Mouse (Mus musculus): ENCODE results near the gene Gm3336. TPM values are rescaled to one million over a fixed set of nuclear protein-coding genes. Genes with fewer than 3 reads are reported as not detected.
A peak's percentile ranks its signal among the peaks of the same experiment; 100 is the strongest.

The Gm3336 gene
- polyA plus RNA-seq, 1 experiment from 2014 or later, result not detected

- peaks cover 22% of the 10 kb centered on the region for H3K4me1 ChIP-seq (ENCODE audit: control insufficient read depth, insufficient read depth, low read length)
- peak overlapping the region; percentile 60 for H3K4me3 ChIP-seq (replicated peaks; ENCODE audit: low read depth, low read length)
- no peak for DNase-seq
- peak overlapping the region; percentile 84 for H3K4me2 ChIP-seq (ENCODE audit: low read length)
- no peaks in the 10 kb centered on the region for H3K27me3 ChIP-seq (ENCODE audit: control insufficient read depth, insufficient read depth, low read length)
- WGBS, result under 1% methylated on average over 22 of the region's 22 CpGs
- H3K36me3 ChIP-seq (ENCODE audit: control insufficient read depth, insufficient read depth, low read length), result peaks cover 37% of the 10 kb centered on the region
- ATAC-seq (ENCODE audit: low FRiP score, low TSS enrichment), result no peak; the same call in 1 of the 2 replicates
- peak overlapping the region; percentile 79 for H3K9ac ChIP-seq (replicated peaks; ENCODE audit: low read length)
- peak overlapping the region; percentile 73 for H3K27ac ChIP-seq (replicated peaks; ENCODE audit: low read depth, low read length)
- H3K9me3 ChIP-seq (ENCODE audit: control insufficient read depth, low read length), result no peaks in the 10 kb centered on the region
These were observed 42.0 kb downstream of the Gm3336 start for GRCm38 (mm10) chr8:70760350-70760749.

GRCm38 (mm10) chr8:70760775-70761406 is 42.5 kb downstream of the Gm3336 start, which contains the start of gene Mpv17l2:
Mpv17l2 (minus strand) TSS chr8:70760946.
- H3K36me3 ChIP-seq (ENCODE audit: control insufficient read depth, insufficient read depth, low read length), result peaks cover 36% of the 10 kb centered on the region
- no peaks in the 10 kb centered on the region for H3K9me3 ChIP-seq (ENCODE audit: control insufficient read depth, low read length)
- peak within 1 kb of the TSS; percentile 79 for H3K9ac ChIP-seq (replicated peaks; ENCODE audit: low read length)
- peak within 1 kb of the TSS; percentile 73 for H3K27ac ChIP-seq (replicated peaks; ENCODE audit: low read depth, low read length)
- under 1% methylated on average over 55 of the region's 55 CpGs for WGBS
- H3K4me1 ChIP-seq (ENCODE audit: control insufficient read depth, insufficient read depth, low read length), result peaks cover 18% of the 10 kb centered on the region
- ATAC-seq (ENCODE audit: low FRiP score, low TSS enrichment), result peak; percentile 95
- peak within 1 kb of the TSS; percentile 60 for H3K4me3 ChIP-seq (replicated peaks; ENCODE audit: low read depth, low read length)
- no peaks in the 10 kb centered on the region for H3K27me3 ChIP-seq (ENCODE audit: control insufficient read depth, insufficient read depth, low read length)
- peak; percentile 98 for DNase-seq
- peak within 1 kb of the TSS; percentile 84 for H3K4me2 ChIP-seq (ENCODE audit: low read length)

- H3K36me3 ChIP-seq (ENCODE audit: control insufficient read depth, insufficient read depth, low read length), result peaks cover 24% of the 10 kb centered on the region
- WGBS, result 76% methylated on average over 1 of the region's 1 CpGs
- H3K4me1 ChIP-seq (ENCODE audit: control insufficient read depth, insufficient read depth, low read length), result peaks cover 26% of the 10 kb centered on the region
These were observed 43.8 kb downstream of the Gm3336 start for GRCm38 (mm10) chr8:70762118-70762517.

GRCm38 (mm10) chr8:70763354-70763753 is 45.0 kb downstream of the Gm3336 start:
- Histone ChIP-seq H3K4me1 (ENCODE audit: control insufficient read depth, insufficient read depth, low read length) (peaks cover 26% of the 10 kb centered on the region), H3K27ac (replicated peaks; ENCODE audit: low read depth, low read length) (no peak overlapping the region), H3K9me3 (ENCODE audit: control insufficient read depth, low read length) (no peaks in the 10 kb centered on the region), H3K9ac (replicated peaks; ENCODE audit: low read length) (no peak overlapping the region), H3K27me3 (ENCODE audit: control insufficient read depth, insufficient read depth, low read length) (peaks cover 12% of the 10 kb centered on the region; the same call in 1 of the 2 replicates), H3K36me3 (ENCODE audit: control insufficient read depth, insufficient read depth, low read length) (peaks cover 20% of the 10 kb centered on the region), H3K4me3 (replicated peaks; ENCODE audit: low read depth, low read length) (no peak overlapping the region), H3K4me2 (ENCODE audit: low read length) (no peak overlapping the region)
- ATAC-seq (ENCODE audit: low FRiP score, low TSS enrichment) (no peak), DNase-seq (peak; percentile 63)
- 5% methylated on average over 3 of the region's 3 CpGs for WGBS

More at GRCm38 (mm10) chr8:70762118-70762517, 43.8 kb downstream of the Gm3336 start:
- ATAC-seq (ENCODE audit: low FRiP score, low TSS enrichment) (no peak), DNase-seq (no peak)
- no peak overlapping the region for H3K9ac ChIP-seq (replicated peaks; ENCODE audit: low read length)
- no peak overlapping the region for H3K4me2 ChIP-seq (ENCODE audit: low read length)
- H3K27me3 ChIP-seq (ENCODE audit: control insufficient read depth, insufficient read depth, low read length), result peaks cover 11% of the 10 kb centered on the region; the same call in 1 of the 2 replicates
- H3K4me3 ChIP-seq (replicated peaks; ENCODE audit: low read depth, low read length), result no peak overlapping the region
- H3K27ac ChIP-seq (replicated peaks; ENCODE audit: low read depth, low read length), result no peak overlapping the region
- H3K9me3 ChIP-seq (ENCODE audit: control insufficient read depth, low read length), result no peaks in the 10 kb centered on the region

GRCm38 (mm10) chr8:70764026-70764425 is 45.7 kb downstream of the Gm3336 start:
- no peak overlapping the region for H3K27ac ChIP-seq (replicated peaks; ENCODE audit: low read depth, low read length)
- DNase-seq, result no peak
- no peak overlapping the region for H3K9ac ChIP-seq (replicated peaks; ENCODE audit: low read length)
- H3K4me1 ChIP-seq (ENCODE audit: control insufficient read depth, insufficient read depth, low read length), result peaks cover 26% of the 10 kb centered on the region
- 87% methylated on average over 8 of the region's 8 CpGs for WGBS
- H3K36me3 ChIP-seq (ENCODE audit: control insufficient read depth, insufficient read depth, low read length), result peaks cover 20% of the 10 kb centered on the region
- H3K4me2 ChIP-seq (ENCODE audit: low read length), result no peak overlapping the region
- H3K9me3 ChIP-seq (ENCODE audit: control insufficient read depth, low read length), result no peaks in the 10 kb centered on the region
- ATAC-seq (ENCODE audit: low FRiP score, low TSS enrichment), result no peak
- no peak overlapping the region for H3K4me3 ChIP-seq (replicated peaks; ENCODE audit: low read depth, low read length)
- H3K27me3 ChIP-seq (ENCODE audit: control insufficient read depth, insufficient read depth, low read length), result peaks cover 12% of the 10 kb centered on the region; the same call in 1 of the 2 replicates

- ATAC-seq (ENCODE audit: low FRiP score, low TSS enrichment), result no peak
These were observed 46.3 kb downstream of the Gm3336 start for GRCm38 (mm10) chr8:70764676-70765075.

GRCm38 (mm10) chr8:70765329-70765728 is 47.0 kb downstream of the Gm3336 start:
- H3K4me1 ChIP-seq (ENCODE audit: control insufficient read depth, insufficient read depth, low read length), result peaks cover 16% of the 10 kb centered on the region; the same call in 1 of the 2 replicates
- no peak overlapping the region for H3K4me3 ChIP-seq (replicated peaks; ENCODE audit: low read depth, low read length)
- no peaks in the 10 kb centered on the region for H3K9me3 ChIP-seq (ENCODE audit: control insufficient read depth, low read length)
- H3K27me3 ChIP-seq (ENCODE audit: control insufficient read depth, insufficient read depth, low read length), result peaks cover 12% of the 10 kb centered on the region; the same call in 1 of the 2 replicates
- ATAC-seq (ENCODE audit: low FRiP score, low TSS enrichment), result no peak
- H3K9ac ChIP-seq (replicated peaks; ENCODE audit: low read length), result no peak overlapping the region; the same call in 1 of the 2 replicates
- no peak overlapping the region; the same call in 1 of the 2 replicates for H3K4me2 ChIP-seq (ENCODE audit: low read length)
- H3K27ac ChIP-seq (replicated peaks; ENCODE audit: low read depth, low read length), result no peak overlapping the region
- peaks cover 33% of the 10 kb centered on the region for H3K36me3 ChIP-seq (ENCODE audit: control insufficient read depth, insufficient read depth, low read length)
- 81% methylated on average over 9 of the region's 9 CpGs for WGBS
- DNase-seq, result no peak

More at GRCm38 (mm10) chr8:70764676-70765075, 46.3 kb downstream of the Gm3336 start:
- Histone ChIP-seq H3K36me3 (ENCODE audit: control insufficient read depth, insufficient read depth, low read length) (peaks cover 27% of the 10 kb centered on the region), H3K27me3 (ENCODE audit: control insufficient read depth, insufficient read depth, low read length) (peaks cover 12% of the 10 kb centered on the region; the same call in 1 of the 2 replicates), H3K27ac (replicated peaks; ENCODE audit: low read depth, low read length) (no peak overlapping the region), H3K9me3 (ENCODE audit: control insufficient read depth, low read length) (no peaks in the 10 kb centered on the region), H3K4me1 (ENCODE audit: control insufficient read depth, insufficient read depth, low read length) (peaks cover 22% of the 10 kb centered on the region), H3K4me3 (replicated peaks; ENCODE audit: low read depth, low read length) (no peak overlapping the region), H3K4me2 (ENCODE audit: low read length) (no peak overlapping the region), H3K9ac (replicated peaks; ENCODE audit: low read length) (no peak overlapping the region)
- no peak for DNase-seq
- WGBS, result 96% methylated on average over 13 of the region's 13 CpGs

GRCm38 (mm10) chr8:70765838-70766570 is 47.7 kb downstream of the Gm3336 start:
- ATAC-seq (ENCODE audit: low FRiP score, low TSS enrichment) (no peak), DNase-seq (no peak)
- H3K4me1 ChIP-seq (ENCODE audit: control insufficient read depth, insufficient read depth, low read length), result peaks cover 16% of the 10 kb centered on the region; the same call in 1 of the 2 replicates
- no peaks in the 10 kb centered on the region for H3K9me3 ChIP-seq (ENCODE audit: control insufficient read depth, low read length)
- H3K27ac ChIP-seq (replicated peaks; ENCODE audit: low read depth, low read length), result no peak overlapping the region
- peaks cover 12% of the 10 kb centered on the region; the same call in 1 of the 2 replicates for H3K27me3 ChIP-seq (ENCODE audit: control insufficient read depth, insufficient read depth, low read length)
- 3% methylated on average over 34 of the region's 34 CpGs for WGBS
- peak overlapping the region; percentile 45 for H3K4me2 ChIP-seq (ENCODE audit: low read length)
- H3K9ac ChIP-seq (replicated peaks; ENCODE audit: low read length), result peak overlapping the region; percentile 36
- peaks cover 40% of the 10 kb centered on the region for H3K36me3 ChIP-seq (ENCODE audit: control insufficient read depth, insufficient read depth, low read length)
- peak overlapping the region; percentile 18 for H3K4me3 ChIP-seq (replicated peaks; ENCODE audit: low read depth, low read length)
